Mouse (Mus musculus) 3134 (cell line): ENCODE measurements at regions not wholly inside any gene's neighbourhood (a gene's known extent, or its start where the extent isn't known, plus 50 kb on each side); places are given as distances from the start of the nearest gene placed in this dataset.

ENCODE experiments used
- DNase-seq: peaks from one replicate; pipeline ENCODE4 v3.0.0-alpha.2; 2011; ENCODE audit warnings: low spot score; ENCODE audit not compliant: insufficient read length; ENCODE audit errors: extremely low read depth

GRCm38 (mm10) chr4:9935949-9936348, 938.3 kb upstream of the 2610301B20Rik start:
- no peak for DNase-seq

GRCm38 (mm10) chr4:9951441-9951840, 922.9 kb upstream of the 2610301B20Rik start:
- DNase-seq = no peak

- no peak for DNase-seq
Observed at GRCm38 (mm10) chr4:9974631-9975030, 899.7 kb upstream of the 2610301B20Rik start.

GRCm38 (mm10) chr4:9981354-9982040, 892.8 kb upstream of the 2610301B20Rik start:
- DNase-seq = no peak

- no peak for DNase-seq
Observed at GRCm38 (mm10) chr4:9982786-9983525, 891.3 kb upstream of the 2610301B20Rik start.

- DNase-seq = no peak
Observed at GRCm38 (mm10) chr4:9993871-9994270, 880.4 kb upstream of the 2610301B20Rik start.

- no peak for DNase-seq
Observed at GRCm38 (mm10) chr4:9994466-9994865, 879.8 kb upstream of the 2610301B20Rik start.

- DNase-seq = no peak
Observed at GRCm38 (mm10) chr4:10030316-10030715, 844.0 kb upstream of the 2610301B20Rik start.

- no peak for DNase-seq
Observed at GRCm38 (mm10) chr4:10031764-10032163, 842.5 kb upstream of the 2610301B20Rik start.

- no peak for DNase-seq
Observed at GRCm38 (mm10) chr4:10035336-10035735, 839.0 kb upstream of the 2610301B20Rik start.

GRCm38 (mm10) chr4:10041301-10042093, 832.8 kb upstream of the 2610301B20Rik start:
- no peak for DNase-seq

- no peak for DNase-seq
Observed at GRCm38 (mm10) chr4:10048770-10049169, 825.5 kb upstream of the 2610301B20Rik start.

GRCm38 (mm10) chr4:10049411-10049810, 824.9 kb upstream of the 2610301B20Rik start:
- no peak for DNase-seq

GRCm38 (mm10) chr4:10051296-10052267, 822.7 kb upstream of the 2610301B20Rik start:
- no peak for DNase-seq

GRCm38 (mm10) chr4:10052869-10053268, 821.4 kb upstream of the 2610301B20Rik start:
- no peak for DNase-seq

GRCm38 (mm10) chr4:10072500-10073106, 801.7 kb upstream of the 2610301B20Rik start:
- no peak for DNase-seq

GRCm38 (mm10) chr4:10079565-10080169, 794.6 kb upstream of the 2610301B20Rik start:
- DNase-seq = no peak

GRCm38 (mm10) chr4:10114831-10115230, 759.5 kb upstream of the 2610301B20Rik start:
- no peak for DNase-seq

GRCm38 (mm10) chr4:10117964-10118363, 756.3 kb upstream of the 2610301B20Rik start:
- DNase-seq = no peak
